Mouse (Mus musculus) liver, postnatal 0 days (tissue): ENCODE results near the gene Osbp. TPM values are rescaled to one million over a fixed set of nuclear protein-coding genes. Genes with fewer than 3 reads are reported as not detected.

ENCODE experiments used
- ATAC-seq: fragments of 200-750 bp; cut with Nextera tagmentation; 2 replicates; pipeline ENCODE4 v1.8.0; 2017; ENCODE audit warnings: mild to moderate bottlenecking, moderate library complexity
- DNase-seq: peaks from one replicate; pipeline ENCODE4 v3.0.0-alpha.2; 2016
- H3K27ac ChIP-seq: fragments of 300-500 bp; sonication (generic); 2 replicates; pipeline ENCODE4 v1.5.1; 2014; ENCODE audit warnings: antibody characterized with exemption, moderate library complexity, mild to moderate bottlenecking, low read depth
- H3K27me3 ChIP-seq: fragments of 300-500 bp; sonication (generic); 2 replicates; pipeline ENCODE4 v1.6.1; 2014; ENCODE audit warnings: low read length, control low read depth, mixed read lengths; ENCODE audit not compliant: insufficient read depth
- H3K36me3 ChIP-seq: fragments of 300-500 bp; sonication (generic); replicated peaks from 2 replicates; pipeline ENCODE4 v1.6.1; 2014; ENCODE audit warnings: mild to moderate bottlenecking, control low read depth, low read length, moderate library complexity, mixed read lengths; ENCODE audit not compliant: insufficient read depth
- H3K4me1 ChIP-seq: fragments of 300-500 bp; sonication (generic); 2 replicates; pipeline ENCODE4 v1.6.1; 2014; ENCODE audit warnings: antibody characterized with exemption, mild to moderate bottlenecking, control low read depth; ENCODE audit not compliant: insufficient read depth
- H3K4me2 ChIP-seq: fragments of 300-500 bp; sonication (generic); 2 replicates; pipeline ENCODE4 v1.6.1; 2014; ENCODE audit warnings: low read depth, mild to moderate bottlenecking, low read length, moderate library complexity, mixed read lengths
- H3K4me3 ChIP-seq: fragments of 300-500 bp; sonication (generic); 2 replicates; pipeline ENCODE4 v1.5.1; 2014; ENCODE audit warnings: low read depth, low read length
- H3K9ac ChIP-seq: fragments of 300-500 bp; sonication (generic); replicated peaks from 2 replicates; pipeline ENCODE4 v1.6.1; 2014; ENCODE audit warnings: mild to moderate bottlenecking, moderate library complexity
- H3K9me3 ChIP-seq: fragments of 300-500 bp; sonication (generic); 2 replicates; pipeline ENCODE4 v1.6.1; 2016; ENCODE audit warnings: mild to moderate bottlenecking, control low read depth, low read length, mixed read lengths
- CTCF ChIP-seq: sonication (generic); IDR thresholded peaks from 2 replicates; pipeline ENCODE4 v1.5.1; 2016; ENCODE audit warnings: antibody characterized with exemption, low read depth
- EP300 ChIP-seq: IDR thresholded peaks from 2 replicates; pipeline ENCODE4 v1.6.1; 2016; ENCODE audit warnings: antibody characterized with exemption, low read depth, mild to moderate bottlenecking
- WGBS: fragments of 180-500 bp; shearing (Covaris S2); extraction: QIAGEN DNeasy Blood & Tissue Kit; methylation state at CpG from one replicate; pipeline ENCODE4 v1.1.7; 2014; ENCODE audit not compliant: insufficient replicate concordance; 5-methylcytosine and 5-hydroxymethylcytosine counted together
- polyA plus RNA-seq: library from polyadenylated mRNA; unstranded; fragments of >200 nt; fragmentation: Nextera tagmentation; extraction: Ambion mirVana; gene quantifications from 2 replicates; pipeline ENCODE4 v1.2.1, GENCODE M21; 2015

Osbp gene
- polyA plus RNA-seq, 1 experiment from 2014 or later = 2.7 TPM

GRCm38 (mm10) chr19:12012615-12013014, 46.9 kb downstream of the Osbp start:
- peaks cover 7% of the 10 kb centered on the region for H3K4me1 ChIP-seq
- WGBS = under 1% methylated on average over 10 of the region's 10 CpGs
- TF ChIP-seq EP300 (no peak), CTCF (no peak)
- H3K9ac ChIP-seq = peak overlapping the region; percentile 52
- H3K9me3 ChIP-seq = no peaks in the 10 kb centered on the region
- peak overlapping the region; percentile 94 for H3K27ac ChIP-seq
- peak overlapping the region; percentile 62 for H3K4me3 ChIP-seq
- no peak for DNase-seq
- H3K4me2 ChIP-seq = peak overlapping the region; percentile 84
- H3K36me3 ChIP-seq = no peaks in the 10 kb centered on the region
- H3K27me3 ChIP-seq = no peaks in the 10 kb centered on the region
- no peak for ATAC-seq

GRCm38 (mm10) chr19:12013228-12013627, 47.5 kb downstream of the Osbp start:
- no peak for ATAC-seq
- H3K9ac ChIP-seq = peak overlapping the region; percentile 52; the same call in 1 of the 2 replicates
- peak overlapping the region; percentile 62 for H3K4me3 ChIP-seq
- TF ChIP-seq CTCF = no peak
- no peak for TF ChIP-seq EP300
- H3K36me3 ChIP-seq = no peaks in the 10 kb centered on the region
- H3K4me2 ChIP-seq = peak overlapping the region; percentile 84
- DNase-seq = peak; percentile 53
- H3K27me3 ChIP-seq = no peaks in the 10 kb centered on the region
- 2% methylated on average over 10 of the region's 12 CpGs for WGBS
- peak overlapping the region; percentile 94 for H3K27ac ChIP-seq
- no peaks in the 10 kb centered on the region for H3K9me3 ChIP-seq
- H3K4me1 ChIP-seq = peaks cover 7% of the 10 kb centered on the region

GRCm38 (mm10) chr19:12015708-12016107, 50.0 kb downstream of the Osbp start:
- no peak for DNase-seq
- H3K9me3 ChIP-seq = no peaks in the 10 kb centered on the region
- H3K27me3 ChIP-seq = no peaks in the 10 kb centered on the region
- H3K27ac ChIP-seq = no peak overlapping the region
- no peak for ATAC-seq
- no peak overlapping the region for H3K4me3 ChIP-seq
- TF ChIP-seq CTCF = peak; percentile 68
- TF ChIP-seq EP300 = no peak
- no peaks in the 10 kb centered on the region for H3K36me3 ChIP-seq
- no peaks in the 10 kb centered on the region for H3K4me1 ChIP-seq
- no peak overlapping the region for H3K9ac ChIP-seq
- WGBS = 70% methylated on average over 8 of the region's 8 CpGs
- H3K4me2 ChIP-seq = no peak overlapping the region

- DNase-seq = no peak
- no peak for ATAC-seq
- Histone ChIP-seq H3K4me3 (no peak overlapping the region), H3K27ac (no peak overlapping the region), H3K36me3 (no peaks in the 10 kb centered on the region), H3K4me2 (no peak overlapping the region), H3K9me3 (no peaks in the 10 kb centered on the region), H3K9ac (no peak overlapping the region), H3K4me1 (no peaks in the 10 kb centered on the region), H3K27me3 (no peaks in the 10 kb centered on the region)
- WGBS = 80% methylated on average over 4 of the region's 4 CpGs
- TF ChIP-seq EP300 (no peak), CTCF (no peak)
Measured at GRCm38 (mm10) chr19:12016192-12016591, 50.5 kb downstream of the Osbp start.

GRCm38 (mm10) chr19:12024149-12024548, 58.4 kb downstream of the Osbp start:
- TF ChIP-seq EP300 (no peak), CTCF (no peak)

DNA sequence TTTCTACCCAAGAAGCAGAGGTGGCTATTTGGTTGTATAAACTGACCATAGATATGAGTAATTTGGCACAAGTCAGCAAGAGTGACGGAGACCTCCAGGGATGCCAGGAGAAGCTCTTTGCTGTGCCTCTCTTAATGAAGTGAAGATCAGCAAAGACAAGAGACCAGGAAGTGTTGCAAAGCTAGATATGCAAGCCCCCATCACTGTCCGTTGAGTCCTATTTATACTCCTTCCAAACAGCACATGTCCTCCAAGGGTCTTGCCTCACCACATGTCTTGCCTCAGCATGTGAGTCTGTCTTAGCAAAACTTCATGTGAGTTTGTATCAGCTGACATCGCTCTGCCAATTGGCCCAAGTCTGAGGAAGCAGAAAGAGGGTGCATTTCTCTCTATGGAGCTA, 59.6 kb downstream of the Osbp start:
- DNase-seq = no peak
- Histone ChIP-seq H3K27me3 (no peaks in the 10 kb centered on the region), H3K9me3 (no peaks in the 10 kb centered on the region), H3K36me3 (no peaks in the 10 kb centered on the region), H3K27ac (no peak overlapping the region), H3K4me2 (no peak overlapping the region), H3K4me3 (no peak overlapping the region), H3K9ac (no peak overlapping the region), H3K4me1 (no peaks in the 10 kb centered on the region)
- TF ChIP-seq EP300 (no peak), CTCF (no peak)
- no peak for ATAC-seq
- 53% methylated on average over 3 of the region's 3 CpGs for WGBS

More at GRCm38 (mm10) chr19:12024149-12024548, 58.4 kb downstream of the Osbp start:
- ATAC-seq = no peak
- Histone ChIP-seq H3K9me3 (no peaks in the 10 kb centered on the region), H3K4me1 (no peaks in the 10 kb centered on the region), H3K27ac (no peak overlapping the region), H3K36me3 (no peaks in the 10 kb centered on the region), H3K27me3 (no peaks in the 10 kb centered on the region), H3K4me3 (no peak overlapping the region), H3K4me2 (no peak overlapping the region), H3K9ac (no peak overlapping the region)
- no peak for DNase-seq
- WGBS = 47% methylated on average over 4 of the region's 4 CpGs

DNA sequence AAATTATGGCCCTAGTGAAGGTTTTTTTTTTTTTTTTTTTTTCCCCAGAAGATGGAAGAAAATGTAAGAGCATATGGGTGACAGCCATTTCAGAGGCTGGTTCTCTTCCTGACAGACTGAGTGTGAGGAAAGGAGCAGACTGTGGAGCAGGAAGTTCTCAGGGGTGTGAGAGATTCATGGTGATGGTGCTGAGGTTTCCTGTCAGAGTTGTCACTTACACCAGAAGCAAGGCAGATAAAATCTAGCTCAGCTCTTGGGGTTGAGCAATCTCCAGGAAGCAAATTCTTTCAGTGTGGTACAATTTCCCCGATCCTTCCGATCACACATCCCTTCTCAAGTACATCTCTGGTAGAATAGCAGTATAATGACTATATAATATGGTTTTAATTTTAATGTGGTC, 60.9 kb downstream of the Osbp start:
- DNase-seq (no peak), ATAC-seq (no peak)
- Histone ChIP-seq H3K9ac (no peak overlapping the region), H3K4me2 (no peak overlapping the region), H3K9me3 (no peaks in the 10 kb centered on the region), H3K27me3 (no peaks in the 10 kb centered on the region), H3K4me3 (no peak overlapping the region), H3K36me3 (no peaks in the 10 kb centered on the region), H3K27ac (no peak overlapping the region), H3K4me1 (no peaks in the 10 kb centered on the region)
- 23% methylated on average over 2 of the region's 2 CpGs for WGBS
- TF ChIP-seq EP300 (no peak), CTCF (no peak)
